Mouse (Mus musculus) embryonic fibroblast, embryonic 13.5 days (primary cell): ENCODE results near the gene Zbtb37. TPM values are rescaled to one million over a fixed set of nuclear protein-coding genes. Genes with fewer than 3 reads are reported as not detected.

Experiments
- H3K27ac ChIP-seq: 2 replicates; pipeline ENCODE4 v1.5.1; 2012; ENCODE audit warnings: low read length, control low read depth, inconsistent platforms; ENCODE audit not compliant: insufficient read depth
- H3K4me1 ChIP-seq: 2 replicates; pipeline ENCODE4 v1.6.1; 2011; ENCODE audit warnings: low read length; ENCODE audit not compliant: control insufficient read depth, insufficient read depth
- H3K4me3 ChIP-seq: 2 replicates; pipeline ENCODE4 v1.5.1; 2011; ENCODE audit warnings: mild to moderate bottlenecking, control low read depth, low read length; ENCODE audit not compliant: insufficient read depth
- CTCF ChIP-seq: IDR thresholded peaks from 2 replicates; pipeline ENCODE4 v1.5.1; 2011; ENCODE audit warnings: mild to moderate bottlenecking, control low read depth, low read length, moderate library complexity, borderline replicate concordance; ENCODE audit not compliant: insufficient read depth
- POLR2A ChIP-seq: IDR thresholded peaks from 2 replicates; pipeline ENCODE4 v1.6.1; 2011; ENCODE audit warnings: low read depth, mild to moderate bottlenecking, control low read depth, low read length, moderate library complexity
- polyA plus RNA-seq: library from polyadenylated mRNA; stranded (reverse); fragments of >200 nt; gene quantifications from 2 replicates; pipeline ENCODE4 v1.2.4, GENCODE M21; 2011; ENCODE audit warnings: low read depth; ENCODE audit not compliant: missing spikeins, insufficient read length

Zbtb37 gene
- polyA plus RNA-seq, 1 experiment, result 11.2 TPM

GRCm38 (mm10) chr1:160981337-160981736, 53.3 kb downstream of the Zbtb37 start:
- Histone ChIP-seq H3K4me3 (no peak overlapping the region), H3K4me1 (no peaks in the 10 kb centered on the region), H3K27ac (no peak overlapping the region)
- TF ChIP-seq POLR2A, result no peak
- no peak for TF ChIP-seq CTCF

GRCm38 (mm10) chr1:160980537-160981234, 54.0 kb downstream of the Zbtb37 start:
- TF ChIP-seq POLR2A (no peak), CTCF (no peak)
- Histone ChIP-seq H3K4me3 (no peak overlapping the region), H3K27ac (no peak overlapping the region), H3K4me1 (no peaks in the 10 kb centered on the region)

- TF ChIP-seq CTCF, result no peak
- TF ChIP-seq POLR2A, result no peak
- Histone ChIP-seq H3K27ac (no peak overlapping the region), H3K4me3 (no peak overlapping the region), H3K4me1 (no peaks in the 10 kb centered on the region)
Observed at GRCm38 (mm10) chr1:160980021-160980420, 54.6 kb downstream of the Zbtb37 start.

GRCm38 (mm10) chr1:160978071-160978735, 56.4 kb downstream of the Zbtb37 start, which contains the start of gene Serpinc1:
TSS of gene Serpinc1 (plus strand) at chr1:160978585.
- no peaks in the 10 kb centered on the region for H3K4me1 ChIP-seq
- H3K4me3 ChIP-seq, result no peak within 1 kb of the TSS
- H3K27ac ChIP-seq, result no peak within 1 kb of the TSS
- TF ChIP-seq CTCF, result no peak
- TF ChIP-seq POLR2A, result no peak

GRCm38 (mm10) chr1:160968643-160969042, 66.0 kb downstream of the Zbtb37 start:
- H3K4me3 ChIP-seq, result no peak overlapping the region
- no peak for TF ChIP-seq CTCF
- TF ChIP-seq POLR2A, result no peak
- no peak overlapping the region for H3K27ac ChIP-seq
- H3K4me1 ChIP-seq, result no peaks in the 10 kb centered on the region

- Histone ChIP-seq H3K4me1 (no peaks in the 10 kb centered on the region), H3K4me3 (no peak overlapping the region), H3K27ac (no peak overlapping the region)
- no peak for TF ChIP-seq POLR2A
- TF ChIP-seq CTCF, result no peak
Observed at GRCm38 (mm10) chr1:160967268-160967667, 67.4 kb downstream of the Zbtb37 start.

GRCm38 (mm10) chr1:160963199-160963598, 71.5 kb downstream of the Zbtb37 start:
- H3K4me1 ChIP-seq, result no peaks in the 10 kb centered on the region
- TF ChIP-seq POLR2A (no peak), CTCF (no peak)

More at GRCm38 (mm10) chr1:160963199-160963598, 71.5 kb downstream of the Zbtb37 start:
- no peak overlapping the region for H3K4me3 ChIP-seq
- no peak overlapping the region for H3K27ac ChIP-seq

Other genes starting within 250 kb of the Zbtb37 start
- gene Rabgap1l, start 241.6 kb downstream of the Zbtb37 start, polyA plus RNA-seq, result 41.5 and 43.2 TPM in 2 replicates
- gene Rc3h1, start 128.4 kb downstream of the Zbtb37 start, polyA plus RNA-seq, result 29.7 and 31.0 TPM in 2 replicates
- gene Serpinc1, start 56.3 kb downstream of the Zbtb37 start, polyA plus RNA-seq, result 0.55 and 0.70 TPM in 2 replicates
- gene Dars2, start 35.8 kb upstream of the Zbtb37 start, polyA plus RNA-seq, result 16.8 and 22.8 TPM in 2 replicates
- 7.2 and 11.3 TPM in 2 replicates for gene Cenpl, start 35.9 kb upstream of the Zbtb37 start, polyA plus RNA-seq
- gene Klhl20, start 96.7 kb upstream of the Zbtb37 start, polyA plus RNA-seq, result 24.5 and 29.0 TPM in 2 replicates
- 0.37 and 0.38 TPM in 2 replicates for gene Ankrd45, start 107.8 kb upstream of the Zbtb37 start, polyA plus RNA-seq
- gene Tex50, start 124.5 kb upstream of the Zbtb37 start, polyA plus RNA-seq, result not detected in 2 replicates
- gene Prdx6, start 216.4 kb upstream of the Zbtb37 start, polyA plus RNA-seq, result 160 and 203 TPM in 2 replicates